In the genomic region with DNA sequence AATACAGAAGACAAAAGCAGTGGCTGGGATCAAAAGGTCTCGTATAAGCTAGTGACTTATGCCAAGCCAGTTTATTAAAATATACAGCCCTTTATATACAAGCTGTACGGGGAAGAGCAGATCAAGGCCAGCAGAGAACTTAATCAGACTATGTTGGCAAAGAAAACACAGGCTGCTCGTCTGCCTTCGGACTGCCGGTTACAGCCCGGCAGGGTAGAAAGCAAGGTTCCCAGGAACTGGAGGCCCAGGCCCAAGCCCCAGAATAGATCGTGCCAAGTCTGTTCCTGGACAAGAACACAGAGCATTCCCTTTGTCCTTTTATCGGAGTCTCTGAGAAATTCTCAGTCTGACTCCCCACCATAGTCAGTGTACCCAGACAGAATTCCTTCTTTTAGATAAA, we compare ENCODE assay signal across 18 mouse cellular contexts. TPM values are rescaled to one million over a fixed set of nuclear protein-coding genes. Genes with fewer than 3 reads are reported as not detected.
"Had no signal": no experiment of that assay in that cellular context is flagged by ENCODE, and none has a peak within 500 bp of the region (broad histone marks: within the 10 kb centered on the region; RNA-seq: fewer than 3 reads in every experiment).

No protein-coding gene starts in this region.

- H3K4me3 ChIP-seq: intestine, embryonic 15.5 days; layer of hippocampus, adult 2 months; limb, embryonic 10.5 days; liver, embryonic 15.5 days; megakaryocyte, embryonic 14.5 days; midbrain, embryonic 12.5 days had no signal

- DNase-seq: kidney, adult 18-20 months; kidney, postnatal 10 days; kidney, postnatal 4 days; right cerebral cortex, postnatal 25 days; thymus, postnatal 4 days had no signal

- H3K27ac ChIP-seq: intestine, embryonic 15.5 days; layer of hippocampus, adult 2 months; limb, embryonic 10.5 days; liver, embryonic 15.5 days; macrophage; midbrain, embryonic 12.5 days had no signal

- H3K9ac ChIP-seq: intestine, embryonic 15.5 days; liver, embryonic 15.5 days; midbrain, embryonic 12.5 days had no signal

- H3K4me1 ChIP-seq: intestine, embryonic 15.5 days; limb, embryonic 10.5 days; liver, embryonic 15.5 days; megakaryocyte, embryonic 14.5 days; midbrain, embryonic 12.5 days had no signal

- H3K4me2 ChIP-seq: intestine, embryonic 15.5 days; liver, embryonic 11.5 days; liver, embryonic 15.5 days; midbrain, embryonic 12.5 days had no signal

- H3K36me3 ChIP-seq: intestine, embryonic 15.5 days; limb, embryonic 10.5 days; liver, embryonic 15.5 days; midbrain, embryonic 12.5 days had no signal

- ATAC-seq: intestine, embryonic 15.5 days; lung, postnatal 0 days; midbrain, embryonic 16.5 days had no signal

- H3K9me3 ChIP-seq: intestine, embryonic 15.5 days; limb, embryonic 10.5 days; liver, embryonic 15.5 days; megakaryocyte, embryonic 14.5 days; midbrain, embryonic 12.5 days had no signal

- H3K27me3 ChIP-seq: intestine, embryonic 15.5 days; liver, embryonic 15.5 days; megakaryocyte, embryonic 14.5 days; midbrain, embryonic 12.5 days had no signal

RNA-seq across cellular contexts. Expression of gene Fgg, which starts 25.7 kb away (rescaled TPM):
- total RNA-seq: layer of hippocampus, postnatal 10 days had no signal
- polyA plus RNA-seq: kidney, embryonic 14.5 days; macrophage; midbrain, embryonic 12.5 days; midbrain, embryonic 16.5 days; small intestine, adult 2 months had no signal

RNA-seq across cellular contexts. Expression of gene Fga, which starts 44.0 kb away (rescaled TPM):
- total RNA-seq: layer of hippocampus, adult 2 months had no signal
- polyA plus RNA-seq: limb, embryonic 10.5 days; macrophage; midbrain, embryonic 12.5 days; midbrain, embryonic 16.5 days; small intestine, adult 2 months had no signal
